Mouse (Mus musculus) bone marrow, adult 2 months (tissue): Measurements from ENCODE around the gene Rasip1. TPM values are rescaled to one million over a fixed set of nuclear protein-coding genes. Genes with fewer than 3 reads are reported as not detected.

Source experiments
- H3K27ac ChIP-seq: fragments of 200-500 bp; 2 replicates; pipeline ENCODE4 v1.5.1; 2012; ENCODE audit warnings: low read depth, mild to moderate bottlenecking, control low read depth, inconsistent platforms, low read length; ENCODE audit not compliant: control insufficient read depth, poor library complexity, insufficient read depth
- H3K4me1 ChIP-seq: fragments of 200-500 bp; 2 replicates; pipeline ENCODE4 v1.6.1; 2011; ENCODE audit warnings: low read length; ENCODE audit not compliant: control insufficient read depth, insufficient read depth
- H3K4me3 ChIP-seq: fragments of 200-500 bp; replicated peaks from 2 replicates; pipeline ENCODE3; 2011; ENCODE audit warnings: mild to moderate bottlenecking, low read depth, low read length, control low read depth; ENCODE audit not compliant: control insufficient read depth
- CTCF ChIP-seq: fragments of 200-500 bp; IDR thresholded peaks from 2 replicates; pipeline ENCODE4 v1.5.1; 2011; ENCODE audit warnings: low read length, control low read depth; ENCODE audit not compliant: control insufficient read depth, insufficient read depth
- POLR2A ChIP-seq: fragments of 200-500 bp; IDR thresholded peaks from 2 replicates; pipeline ENCODE4 v1.6.1; 2011; ENCODE audit warnings: low read depth, mild to moderate bottlenecking, control low read depth, low read length, borderline replicate concordance; ENCODE audit not compliant: control insufficient read depth
- WGBS: fragments of 180-500 bp; shearing (Covaris S2); methylation state at CpG from one replicate; pipeline ENCODE4 v1.1.7; 2018; 5-methylcytosine and 5-hydroxymethylcytosine counted together
- polyA plus RNA-seq: library from polyadenylated mRNA; stranded (reverse); fragments of >200 nt; gene quantifications from 2 replicates; pipeline ENCODE4 v1.2.4, GENCODE M21; 2011; ENCODE audit warnings: low replicate concordance; ENCODE audit not compliant: missing spikeins, insufficient read depth, insufficient read length

Rasip1 gene
- polyA plus RNA-seq, 1 experiment = 5.9 TPM

DNA sequence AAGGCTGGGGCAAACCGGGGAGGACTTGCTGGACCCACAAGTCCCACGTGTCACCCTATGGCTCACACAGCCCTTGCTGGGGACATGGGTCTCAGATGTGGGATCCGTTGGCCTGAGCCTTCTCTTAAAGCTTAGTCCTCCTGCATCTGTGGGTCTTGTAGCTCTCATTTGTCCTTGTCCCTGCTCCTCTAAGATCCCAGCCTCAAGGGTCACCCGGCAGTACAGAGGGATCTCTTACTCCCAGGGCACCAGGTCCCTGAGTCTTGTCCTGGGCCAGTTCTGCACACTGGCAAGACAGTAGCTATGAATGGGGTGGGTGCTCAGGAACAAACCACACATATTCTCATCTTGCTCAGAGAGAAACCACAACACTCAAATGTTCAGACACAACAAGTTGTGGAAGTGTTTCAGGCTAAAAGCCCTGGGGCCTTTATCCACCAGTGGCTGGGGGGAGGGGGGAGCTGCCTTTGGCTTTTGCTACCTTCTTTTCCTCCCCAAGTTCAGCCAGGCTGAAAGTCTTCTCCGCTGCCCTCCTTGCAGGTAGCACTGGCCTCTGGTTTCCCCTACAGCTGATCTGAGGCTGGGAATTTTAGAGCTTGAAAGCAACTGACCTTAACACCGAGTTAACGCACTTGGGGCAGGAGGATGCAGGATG lies 56.2 kb downstream of the Rasip1 start, which contains the start of gene Ntn5:
Gene Ntn5, plus strand, starts transcription at position 627 of the 655 bp plus-strand sequence.
- Histone ChIP-seq H3K4me1 (peaks cover 4% of the 10 kb centered on the region; the same call in 1 of the 2 replicates), H3K4me3 (no peak within 1 kb of the TSS), H3K27ac (no peak within 1 kb of the TSS)
- no peak for TF ChIP-seq CTCF
- TF ChIP-seq POLR2A = no peak
- WGBS = 83% methylated on average over 7 of the region's 7 CpGs

DNA sequence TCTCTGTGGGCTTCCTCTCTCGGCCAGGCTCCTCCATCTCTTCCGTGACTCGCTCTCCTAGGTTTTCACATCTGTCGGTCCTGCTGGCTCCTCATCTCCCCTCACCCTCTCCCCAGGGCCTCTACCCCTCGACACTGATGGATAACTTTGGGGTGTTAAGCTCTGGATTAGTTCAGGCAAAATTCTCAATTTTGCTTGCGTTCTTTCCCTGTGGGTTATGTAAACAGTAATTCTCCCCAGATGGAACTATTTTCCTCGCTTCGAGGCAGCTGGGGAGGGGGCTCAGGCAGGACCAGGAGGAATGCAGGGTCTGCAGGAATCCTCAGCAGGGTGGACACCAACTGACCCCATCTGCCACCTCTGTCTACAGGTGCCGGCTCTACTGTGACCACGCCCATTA lies 58.5 kb downstream of the Rasip1 start:
- H3K4me3 ChIP-seq = no peak overlapping the region
- no peak overlapping the region for H3K27ac ChIP-seq
- TF ChIP-seq CTCF = no peak
- TF ChIP-seq POLR2A = no peak
- WGBS = 81% methylated on average over 10 of the region's 10 CpGs
- peaks cover 4% of the 10 kb centered on the region; the same call in 1 of the 2 replicates for H3K4me1 ChIP-seq

DNA sequence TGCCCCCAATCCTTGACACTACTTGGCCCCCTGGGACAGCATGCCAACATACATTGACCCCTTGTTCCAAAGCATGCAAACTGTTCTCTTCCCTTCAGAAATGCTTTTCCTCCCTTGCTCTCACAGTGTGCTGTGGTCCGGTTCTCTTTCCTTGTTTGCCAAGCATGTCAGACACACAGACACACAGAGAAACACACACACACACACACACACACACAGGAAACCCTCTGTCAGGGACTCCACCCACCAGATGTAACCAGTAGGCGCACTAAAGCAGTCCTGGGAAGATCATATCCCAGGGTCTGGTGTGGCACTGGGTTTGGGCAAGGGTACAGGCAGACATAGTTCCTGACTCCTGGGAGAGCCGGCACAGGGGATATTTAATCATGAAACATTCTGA lies 59.6 kb downstream of the Rasip1 start:
- Histone ChIP-seq H3K27ac (no peak overlapping the region), H3K4me3 (no peak overlapping the region), H3K4me1 (no peaks in the 10 kb centered on the region; the same call in 1 of the 2 replicates)
- 53% methylated on average over 3 of the region's 3 CpGs for WGBS
- TF ChIP-seq POLR2A = no peak
- no peak for TF ChIP-seq CTCF

Other genes with a start within 250 kb of the Rasip1 start
- gene Snrnp70, start 231.7 kb upstream of the Rasip1 start, polyA plus RNA-seq = 753 and 781 TPM in 2 replicates
- not detected in 2 replicates for gene Kcna7, start 221.8 kb upstream of the Rasip1 start, polyA plus RNA-seq
- 1.8 TPM in 1 of 2 replicates, not detected in the other for gene Ntf5, start 213.8 kb upstream of the Rasip1 start, polyA plus RNA-seq
- gene Lhb, start 206.7 kb upstream of the Rasip1 start, polyA plus RNA-seq = not detected in 2 replicates
- 11.3 and 17.4 TPM in 2 replicates for gene Gys1, start 192.6 kb upstream of the Rasip1 start, polyA plus RNA-seq
- gene Ruvbl2, start 189.4 kb upstream of the Rasip1 start, polyA plus RNA-seq = 61.4 and 66.3 TPM in 2 replicates
- gene Ftl1, start 167.6 kb upstream of the Rasip1 start, polyA plus RNA-seq = 2,067 and 2,131 TPM in 2 replicates
- 71.8 and 143 TPM in 2 replicates for gene Bax, start 160.6 kb upstream of the Rasip1 start, polyA plus RNA-seq
- 1.3 TPM in 1 of 2 replicates, not detected in the other for gene Tulp2, start 145.6 kb upstream of the Rasip1 start, polyA plus RNA-seq
- gene Gm45808, start 140.7 kb upstream of the Rasip1 start, polyA plus RNA-seq = not detected in 2 replicates
- 2.7 and 4.8 TPM in 2 replicates for gene Dhdh, start 138.7 kb upstream of the Rasip1 start, polyA plus RNA-seq
- 69.3 and 71.9 TPM in 2 replicates for gene Nucb1, start 117.1 kb upstream of the Rasip1 start, polyA plus RNA-seq
- 356 and 801 TPM in 2 replicates for gene Ppp1r15a, start 101.2 kb upstream of the Rasip1 start, polyA plus RNA-seq
- gene Plekha4, start 101.2 kb upstream of the Rasip1 start, polyA plus RNA-seq = 2.1 and 8.9 TPM in 2 replicates
- gene Hsd17b14, start 72.6 kb upstream of the Rasip1 start, polyA plus RNA-seq = 5.7 TPM in 1 of 2 replicates, not detected in the other
- 35.7 and 58.4 TPM in 2 replicates for gene Bcat2, start 57.3 kb upstream of the Rasip1 start, polyA plus RNA-seq
- not detected in 2 replicates for gene Fgf21, start 12.0 kb upstream of the Rasip1 start, polyA plus RNA-seq
- gene Fut1, start 10.2 kb upstream of the Rasip1 start, polyA plus RNA-seq = not detected in 2 replicates
- gene Izumo1, start 5.7 kb upstream of the Rasip1 start, polyA plus RNA-seq = 1.1 TPM in 1 of 2 replicates, not detected in the other
- 1.00 TPM in 1 of 2 replicates, not detected in the other for gene Mamstr, start 12.5 kb downstream of the Rasip1 start, polyA plus RNA-seq
- gene Fut2, start 38.9 kb downstream of the Rasip1 start, polyA plus RNA-seq = not detected in 2 replicates
- gene Ntn5, start 56.5 kb downstream of the Rasip1 start, polyA plus RNA-seq = not detected in 2 replicates
- not detected in 2 replicates for gene Sec1, start 66.9 kb downstream of the Rasip1 start, polyA plus RNA-seq
- gene Car11, start 72.4 kb downstream of the Rasip1 start, polyA plus RNA-seq = 4.4 TPM in 1 of 2 replicates, not detected in the other
- gene Dbp, start 77.6 kb downstream of the Rasip1 start, polyA plus RNA-seq = 8.6 and 19.3 TPM in 2 replicates
- 845 and 916 TPM in 2 replicates for gene Rpl18, start 88.0 kb downstream of the Rasip1 start, polyA plus RNA-seq
- 12.9 and 24.4 TPM in 2 replicates for gene Sphk2, start 90.5 kb downstream of the Rasip1 start, polyA plus RNA-seq
- gene Fam83e, start 93.7 kb downstream of the Rasip1 start, polyA plus RNA-seq = 1.1 TPM in 1 of 2 replicates, not detected in the other
- gene Spaca4, start 98.3 kb downstream of the Rasip1 start, polyA plus RNA-seq = not detected in 2 replicates
- gene Lmtk3, start 156.2 kb downstream of the Rasip1 start, polyA plus RNA-seq = not detected in 2 replicates
- 2.4 TPM in 1 of 2 replicates, not detected in the other for gene Sult2b1, start 157.2 kb downstream of the Rasip1 start, polyA plus RNA-seq
- 30.7 and 64.7 TPM in 2 replicates for gene Cyth2, start 187.1 kb downstream of the Rasip1 start, polyA plus RNA-seq
- 2.6 TPM in 1 of 2 replicates, not detected in the other for gene Kcnj14, start 197.3 kb downstream of the Rasip1 start, polyA plus RNA-seq
- gene Grwd1, start 203.5 kb downstream of the Rasip1 start, polyA plus RNA-seq = 6.9 and 13.9 TPM in 2 replicates
- 47.0 and 69.2 TPM in 2 replicates for gene Kdelr1, start 245.3 kb downstream of the Rasip1 start, polyA plus RNA-seq